Mouse (Mus musculus): ENCODE measurements around the gene Ece2.

- no peak for TF ChIP-seq CTCF (IDR thresholded peaks at IDR 0.05; ENCODE audit: control insufficient read depth, insufficient read depth, insufficient replicate concordance, low read depth, low read length)
- TF ChIP-seq POLR2A (IDR thresholded peaks at IDR 0.05; ENCODE audit: control insufficient read depth, low read depth, low read length) = peak; percentile 89
Measured at GRCm38 (mm10) chr16:20672500-20672902, 42.9 kb downstream of the Ece2 start.

All from testis, adult 2 months (tissue).